Mouse (Mus musculus): Measurements from ENCODE around the gene Ifnb1. TPM values are rescaled to one million over a fixed set of nuclear protein-coding genes. Genes with fewer than 3 reads are reported as not detected.

Gene Ifnb1
- total RNA-seq, 2 experiments from 2014 or later, result not detected

DNA sequence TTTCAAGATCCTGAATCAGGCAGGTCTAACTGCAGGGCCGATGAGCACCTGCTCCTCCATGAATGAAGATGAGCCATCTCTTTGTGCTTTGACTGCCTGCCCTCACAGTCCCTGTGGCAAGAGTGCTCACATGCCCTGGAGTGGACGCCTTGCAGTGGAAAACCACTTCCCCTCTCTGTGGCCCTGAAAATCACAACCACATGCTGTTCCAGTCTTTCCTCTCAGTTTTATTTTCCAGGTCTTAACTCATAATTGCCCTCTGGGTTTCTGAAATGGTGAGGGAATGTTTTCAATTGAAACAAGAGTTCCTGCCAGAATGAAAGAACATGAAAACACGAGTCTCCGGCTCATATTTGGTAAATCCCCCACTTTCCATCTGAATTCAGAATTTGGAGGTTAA, 18.8 kb downstream of the Ifnb1 start:
- peak; percentile 91 for ATAC-seq (ENCODE audit: poor library complexity, severe bottlenecking)

DNA sequence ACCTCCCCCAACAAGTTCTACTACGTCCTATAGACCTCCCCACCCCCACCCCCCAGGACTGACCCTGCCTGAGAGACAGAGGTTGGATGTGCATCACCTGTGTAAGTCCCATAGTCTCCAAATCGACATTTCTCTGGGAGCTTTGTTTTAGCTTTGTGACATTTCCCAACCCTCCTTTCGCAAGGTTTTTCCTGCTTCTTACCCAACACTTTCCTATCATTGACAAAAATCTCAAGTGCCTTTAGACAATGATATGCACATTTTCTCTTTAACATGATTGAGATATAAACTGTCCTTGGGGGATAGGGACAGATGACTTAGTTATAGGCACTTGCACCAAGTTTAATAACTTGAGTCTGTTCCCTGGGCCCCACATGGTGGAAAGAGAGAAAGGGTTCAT, 21.3 kb downstream of the Ifnb1 start:
- ATAC-seq (ENCODE audit: poor library complexity, severe bottlenecking), result peak; percentile 12; the same call in 1 of the 2 replicates

DNA sequence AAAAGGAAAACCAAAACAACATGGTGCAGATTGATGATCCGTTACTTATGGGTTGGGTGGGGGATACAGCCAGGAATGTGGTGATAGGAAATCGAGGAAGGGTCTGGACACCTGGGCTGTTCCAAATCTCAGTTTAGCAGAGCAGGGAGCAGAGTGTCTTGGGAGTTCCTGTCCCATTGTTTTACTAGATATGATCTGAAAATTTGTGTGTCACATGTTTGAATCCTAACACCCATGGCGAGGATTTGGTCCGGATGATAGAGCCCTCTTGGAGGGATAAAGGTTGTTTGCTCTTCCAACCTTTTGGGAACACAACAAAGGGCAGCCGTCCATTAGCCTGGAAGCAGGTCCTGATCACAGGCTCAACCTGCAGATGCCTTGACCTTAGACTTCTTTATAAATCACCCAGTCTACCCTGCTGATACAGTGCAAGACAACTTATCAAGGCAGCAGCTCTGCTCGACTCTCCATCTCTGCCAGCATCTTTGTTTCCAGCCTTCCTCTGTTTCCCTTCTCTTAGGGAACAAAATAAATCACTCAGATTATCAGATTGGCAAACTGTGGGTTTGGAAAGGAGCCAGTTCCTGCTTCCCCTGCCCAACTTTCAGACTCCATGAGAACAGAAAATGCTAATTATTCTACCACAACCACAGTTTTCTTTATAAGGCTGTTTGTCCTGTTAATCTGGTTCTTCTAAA, 26.1 kb downstream of the Ifnb1 start:
- peak; percentile 33; the same call in 1 of the 2 replicates for ATAC-seq (ENCODE audit: poor library complexity, severe bottlenecking)

DNA sequence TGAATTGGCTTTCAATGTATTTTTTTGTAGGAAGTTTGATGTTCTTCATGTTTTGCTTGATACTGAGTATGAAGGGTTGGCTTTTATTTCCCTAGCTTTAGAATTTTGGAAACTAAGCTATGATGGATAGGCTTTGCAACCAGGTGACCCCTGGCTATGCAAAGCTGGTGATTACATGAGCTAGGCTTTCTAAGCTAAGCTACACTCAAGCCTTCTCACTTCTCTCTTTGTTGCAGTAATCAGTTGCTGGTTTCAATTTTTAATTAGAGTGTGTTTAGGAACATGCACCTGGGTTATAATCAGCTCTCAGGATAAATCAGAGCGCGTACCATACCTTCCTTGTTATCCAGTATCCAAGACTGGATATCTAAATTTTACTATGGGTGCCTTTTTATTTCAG, 33.0 kb downstream of the Ifnb1 start:
- ATAC-seq (ENCODE audit: poor library complexity, severe bottlenecking), result no peak

DNA sequence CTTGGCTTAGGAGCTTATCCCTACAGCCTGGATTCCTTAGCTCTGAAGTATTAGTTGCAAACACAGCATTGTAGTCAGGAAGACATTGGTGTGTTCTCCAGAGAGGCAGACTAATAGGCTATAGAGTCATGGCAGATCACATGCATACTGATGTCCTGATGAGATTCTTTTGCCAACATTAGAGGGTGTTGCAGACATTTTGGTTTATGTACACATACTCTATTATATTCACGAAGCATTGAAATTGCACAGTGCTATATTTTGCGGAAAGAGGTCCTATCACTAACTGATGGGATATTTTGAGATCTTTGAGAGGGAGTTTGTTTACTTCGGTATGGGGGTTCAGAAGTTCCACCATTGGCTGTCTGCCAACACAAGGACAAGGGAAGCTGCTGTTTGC, 34.5 kb downstream of the Ifnb1 start:
- no peak for ATAC-seq (ENCODE audit: poor library complexity, severe bottlenecking)

DNA sequence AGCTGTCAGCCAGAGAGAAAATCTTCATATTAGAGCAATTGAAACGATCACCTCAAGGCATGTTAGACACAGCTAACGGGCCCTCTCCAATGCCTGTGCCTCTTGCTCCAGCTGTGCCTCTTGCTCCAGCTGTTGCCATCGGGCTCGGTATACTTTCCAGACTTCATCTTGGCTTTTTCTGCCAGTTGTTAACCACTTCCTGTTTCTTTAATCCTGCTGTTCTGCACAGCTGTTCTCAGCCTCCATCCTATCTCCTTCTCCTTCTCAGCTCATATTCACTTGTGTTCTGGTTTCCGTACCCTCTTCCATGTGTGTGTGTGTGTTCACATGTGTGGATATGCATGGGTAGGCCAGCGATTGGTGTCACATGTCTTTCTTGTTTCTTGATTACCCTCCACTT, 42.4 kb downstream of the Ifnb1 start:
- peak; percentile 43 for ATAC-seq (ENCODE audit: poor library complexity, severe bottlenecking)

DNA sequence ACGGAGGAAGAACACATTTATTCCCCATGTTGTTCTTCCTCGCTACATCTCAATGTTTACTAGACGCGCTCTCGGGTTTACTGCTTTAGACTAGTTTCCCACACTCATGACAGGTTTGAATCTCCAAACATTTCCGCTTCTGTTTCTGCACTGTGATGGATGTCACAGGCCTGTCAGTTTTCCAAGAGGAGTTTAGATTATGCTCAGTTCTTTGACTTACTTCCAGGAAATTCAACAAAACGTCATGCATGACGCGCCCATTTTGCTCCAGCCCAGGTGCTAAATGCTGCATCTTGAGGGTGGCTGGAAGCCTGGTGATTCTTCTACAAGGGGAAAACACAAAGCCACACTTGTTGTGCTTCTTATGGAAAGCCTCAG, 43.8 kb downstream of the Ifnb1 start:
- no peak for ATAC-seq (ENCODE audit: poor library complexity, severe bottlenecking)

DNA sequence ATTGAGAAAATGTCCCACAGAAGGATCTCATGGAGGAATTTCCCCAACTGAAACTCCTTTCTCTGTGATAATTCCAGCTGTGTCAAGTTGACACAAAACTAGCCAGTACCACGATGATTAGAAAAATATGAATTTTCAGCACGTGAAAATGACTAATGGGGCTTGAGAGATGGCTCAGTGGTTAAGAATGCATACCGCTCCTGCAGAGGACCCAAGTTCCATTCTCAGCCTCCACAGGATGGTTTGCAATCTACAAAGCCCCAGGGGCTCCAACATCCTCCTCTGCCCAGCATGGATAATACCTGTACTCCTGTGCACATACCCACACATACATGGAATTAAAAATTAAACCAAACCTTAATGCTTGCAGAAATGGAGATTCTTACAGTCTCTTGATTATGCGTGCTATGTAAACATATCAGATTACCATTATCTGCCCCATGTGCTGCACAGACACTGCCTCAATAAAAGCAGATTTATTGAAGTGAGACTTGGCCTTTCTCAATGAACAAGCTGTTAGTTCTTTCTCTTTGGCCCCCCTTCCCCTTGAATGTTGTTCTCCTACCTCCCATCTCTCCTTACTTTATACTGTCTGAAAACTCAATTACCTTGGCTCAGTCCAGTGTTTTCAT, 44.3 kb downstream of the Ifnb1 start:
- ATAC-seq (ENCODE audit: poor library complexity, severe bottlenecking), result no peak

DNA sequence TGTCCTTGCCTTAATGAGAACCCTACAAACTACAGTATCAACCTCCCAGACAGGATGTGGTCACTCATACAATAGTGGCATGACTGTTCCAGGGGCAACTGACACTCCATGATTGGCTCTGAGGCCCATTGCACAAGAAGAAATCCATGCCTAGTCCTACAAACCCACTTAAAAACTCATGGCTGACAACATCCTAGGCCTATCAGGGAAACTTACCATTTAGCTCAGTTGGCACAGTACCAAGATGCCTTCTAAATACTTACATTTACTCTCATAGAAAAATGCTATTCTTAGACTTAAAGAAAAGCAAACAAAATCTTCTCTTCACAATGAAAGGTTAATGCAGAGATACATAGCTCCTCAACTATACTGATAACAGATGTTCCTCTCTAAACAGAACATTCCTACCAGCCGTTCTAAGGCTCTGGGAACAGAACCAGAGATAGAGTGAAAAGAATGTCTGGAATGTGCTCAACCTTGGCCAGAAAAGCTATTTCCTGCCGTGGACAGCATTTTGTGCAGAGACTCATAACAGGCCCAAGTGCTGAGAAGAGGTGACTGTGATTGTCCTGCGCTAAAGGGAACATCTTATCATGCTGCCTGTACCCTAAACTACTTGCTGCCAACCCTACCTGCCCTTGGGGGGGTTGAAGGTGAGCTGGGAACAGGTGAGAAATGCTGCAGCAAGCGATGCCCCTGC, 45.9 kb downstream of the Ifnb1 start:
- ATAC-seq (ENCODE audit: poor library complexity, severe bottlenecking), result no peak

DNA sequence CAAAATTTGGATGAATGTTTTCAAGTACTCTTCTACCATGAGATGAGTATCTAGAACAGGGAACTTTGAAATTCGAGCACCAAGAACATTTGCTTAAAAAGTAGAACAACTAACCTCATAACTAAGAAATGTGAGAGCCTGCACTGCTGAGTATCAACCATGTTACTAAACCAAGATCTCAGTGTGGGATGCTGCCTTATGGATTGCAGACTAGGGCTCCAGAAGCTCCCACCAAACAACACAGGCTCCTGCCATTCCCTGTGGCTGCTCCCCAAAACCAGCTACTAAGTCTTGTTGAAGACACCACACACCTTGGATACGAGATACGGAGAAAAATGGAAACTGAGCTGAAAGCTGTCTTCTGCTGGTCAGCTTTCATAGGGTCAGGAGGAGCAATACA, 46.5 kb downstream of the Ifnb1 start:
- no peak for ATAC-seq (ENCODE audit: poor library complexity, severe bottlenecking)

Other genes with a start within 250 kb of the Ifnb1 start
- gene Hacd4, start 83.8 kb downstream of the Ifnb1 start, total RNA-seq (2015), result 112 and 118 TPM in 2 replicates
- 70.7 and 72.7 TPM in 2 replicates for gene Hacd4, start 83.8 kb downstream of the Ifnb1 start, total RNA-seq (2017)
- gene Ifna15, start 35.5 kb upstream of the Ifnb1 start, total RNA-seq (2015), result not detected in 2 replicates
- not detected in 2 replicates for gene Ifna15, start 35.5 kb upstream of the Ifnb1 start, total RNA-seq (2017)
- not detected in 2 replicates for gene Ifna14, start 49.0 kb upstream of the Ifnb1 start, total RNA-seq (2015)
- not detected in 2 replicates for gene Ifna14, start 49.0 kb upstream of the Ifnb1 start, total RNA-seq (2017)
- gene Ifna9, start 69.6 kb upstream of the Ifnb1 start, total RNA-seq (2015), result not detected in 2 replicates
- gene Ifna9, start 69.6 kb upstream of the Ifnb1 start, total RNA-seq (2017), result not detected in 2 replicates
- gene Ifna12, start 80.6 kb upstream of the Ifnb1 start, total RNA-seq (2015), result not detected in 2 replicates
- gene Ifna12, start 80.6 kb upstream of the Ifnb1 start, total RNA-seq (2017), result not detected in 2 replicates
- gene C87499, start 111.6 kb upstream of the Ifnb1 start, total RNA-seq (2015), result not detected in 2 replicates
- gene C87499, start 111.6 kb upstream of the Ifnb1 start, total RNA-seq (2017), result not detected in 2 replicates
- not detected in 2 replicates for gene Ifna13, start 121.7 kb upstream of the Ifnb1 start, total RNA-seq (2015)
- not detected in 2 replicates for gene Ifna13, start 121.7 kb upstream of the Ifnb1 start, total RNA-seq (2017)
- not detected in 2 replicates for gene Ifna16, start 154.2 kb upstream of the Ifnb1 start, total RNA-seq (2015)
- gene Ifna16, start 154.2 kb upstream of the Ifnb1 start, total RNA-seq (2017), result not detected in 2 replicates
- not detected in 2 replicates for gene Ifna2, start 161.1 kb upstream of the Ifnb1 start, total RNA-seq (2015)
- not detected in 2 replicates for gene Ifna2, start 161.1 kb upstream of the Ifnb1 start, total RNA-seq (2017)
- gene Ifnab, start 168.6 kb upstream of the Ifnb1 start, total RNA-seq (2015), result not detected in 2 replicates
- not detected in 2 replicates for gene Ifnab, start 168.6 kb upstream of the Ifnb1 start, total RNA-seq (2017)
- not detected in 2 replicates for gene Gm26566, start 199.0 kb upstream of the Ifnb1 start, total RNA-seq (2015)
- 0.55 TPM in 1 of 2 replicates, not detected in the other for gene Gm26566, start 199.0 kb upstream of the Ifnb1 start, total RNA-seq (2017)
- gene Klhl9, start 199.7 kb upstream of the Ifnb1 start, total RNA-seq (2015), result 56.7 and 61.1 TPM in 2 replicates
- 83.8 and 85.5 TPM in 2 replicates for gene Klhl9, start 199.7 kb upstream of the Ifnb1 start, total RNA-seq (2017)
- gene Gm13271, start 232.1 kb upstream of the Ifnb1 start, total RNA-seq (2015), result not detected in 2 replicates
- gene Gm13271, start 232.1 kb upstream of the Ifnb1 start, total RNA-seq (2017), result not detected in 2 replicates
- not detected in 2 replicates for gene Gm13283, start 237.3 kb upstream of the Ifnb1 start, total RNA-seq (2015)
- gene Gm13283, start 237.3 kb upstream of the Ifnb1 start, total RNA-seq (2017), result 0.18 and 0.20 TPM in 2 replicates